Mouse (Mus musculus) CD8-positive naive resting alpha-beta T cell, adult 2 months (primary cell): ENCODE data around the gene Slc39a8.

Experiments used
- DNase-seq, 2 experiments: peaks; one replicate each; pipeline ENCODE4 v3.0.0; 2022; ENCODE audit warnings: low read depth in 2 of 2, low spot score in 2 of 2

The Slc39a8 gene

GRCm38 (mm10) chr3:135844835-135845234 lies 19.8 kb downstream of the Slc39a8 start:
- no peak for DNase-seq

GRCm38 (mm10) chr3:135845860-135846259 lies 20.8 kb downstream of the Slc39a8 start:
- DNase-seq, result no peak

GRCm38 (mm10) chr3:135851607-135852006 lies 26.5 kb downstream of the Slc39a8 start:
- no peak for DNase-seq

- DNase-seq, result no peak
These were observed 28.7 kb downstream of the Slc39a8 start for GRCm38 (mm10) chr3:135853604-135854297.

GRCm38 (mm10) chr3:135854298-135854984 lies 29.4 kb downstream of the Slc39a8 start:
- no peak for DNase-seq

- DNase-seq, result no peak
These were observed 29.9 kb downstream of the Slc39a8 start for GRCm38 (mm10) chr3:135854985-135855340.

- no peak for DNase-seq
These were observed 31.2 kb downstream of the Slc39a8 start for GRCm38 (mm10) chr3:135856303-135856702.

GRCm38 (mm10) chr3:135857134-135857533 lies 32.1 kb downstream of the Slc39a8 start:
- DNase-seq, result no peak

- DNase-seq, result no peak
These were observed 34.4 kb downstream of the Slc39a8 start for GRCm38 (mm10) chr3:135859431-135859830.

GRCm38 (mm10) chr3:135862804-135863203 lies 37.7 kb downstream of the Slc39a8 start:
- DNase-seq, result no peak

GRCm38 (mm10) chr3:135869041-135869440 lies 44.0 kb downstream of the Slc39a8 start:
- no peak for DNase-seq

- DNase-seq, result no peak
These were observed 47.2 kb downstream of the Slc39a8 start for GRCm38 (mm10) chr3:135872325-135872724.

- DNase-seq, result no peak
These were observed 48.5 kb downstream of the Slc39a8 start for GRCm38 (mm10) chr3:135873596-135873995.

- no peak for DNase-seq
These were observed 53.0 kb downstream of the Slc39a8 start for GRCm38 (mm10) chr3:135878048-135878447.

GRCm38 (mm10) chr3:135885927-135886658 lies 61.0 kb downstream of the Slc39a8 start:
- DNase-seq, result no peak

- peak; percentile 3 to 10 for DNase-seq
These were observed 61.6 kb downstream of the Slc39a8 start for GRCm38 (mm10) chr3:135886659-135887027.

- DNase-seq, result no peak
These were observed 62.2 kb downstream of the Slc39a8 start for GRCm38 (mm10) chr3:135887033-135887855.

GRCm38 (mm10) chr3:135887856-135888155 lies 62.7 kb downstream of the Slc39a8 start:
- no peak for DNase-seq

- DNase-seq, result no peak
These were observed 64.3 kb downstream of the Slc39a8 start for GRCm38 (mm10) chr3:135889401-135889800.

GRCm38 (mm10) chr3:135903366-135903765 lies 78.3 kb downstream of the Slc39a8 start:
- DNase-seq, result no peak

GRCm38 (mm10) chr3:135904881-135905280 lies 79.8 kb downstream of the Slc39a8 start:
- no peak for DNase-seq
